Mouse (Mus musculus): ENCODE data around the gene Bub1b. TPM values are rescaled to one million over a fixed set of nuclear protein-coding genes. Genes with fewer than 3 reads are reported as not detected.

Bub1b gene
- total RNA-seq, 2 experiments from 2014 or later: 51.3 to 89.9 TPM

DNA sequence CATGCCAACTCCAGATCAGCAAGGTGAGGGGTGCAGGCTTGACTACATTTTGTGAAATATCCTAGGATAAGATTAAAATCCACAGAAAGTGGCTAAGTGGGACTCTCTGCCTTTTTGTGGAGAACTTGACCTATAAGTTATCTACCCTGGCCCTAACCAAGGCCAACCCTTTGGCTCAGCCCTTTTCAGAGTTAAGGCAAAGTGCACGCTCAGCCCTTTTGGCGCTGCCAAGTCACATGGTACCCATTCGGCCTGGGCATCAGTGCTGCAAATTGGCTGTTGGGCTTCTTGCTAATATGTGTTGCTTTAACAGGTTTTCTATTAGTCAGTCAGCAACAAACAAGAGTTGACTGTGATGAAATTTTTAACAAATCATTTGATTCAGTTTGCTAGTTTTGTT, 89.8 kb downstream of the Bub1b start:
- ATAC-seq (replicated peaks; ENCODE audit: low FRiP score, low TSS enrichment, poor library complexity, severe bottlenecking): no peak

DNA sequence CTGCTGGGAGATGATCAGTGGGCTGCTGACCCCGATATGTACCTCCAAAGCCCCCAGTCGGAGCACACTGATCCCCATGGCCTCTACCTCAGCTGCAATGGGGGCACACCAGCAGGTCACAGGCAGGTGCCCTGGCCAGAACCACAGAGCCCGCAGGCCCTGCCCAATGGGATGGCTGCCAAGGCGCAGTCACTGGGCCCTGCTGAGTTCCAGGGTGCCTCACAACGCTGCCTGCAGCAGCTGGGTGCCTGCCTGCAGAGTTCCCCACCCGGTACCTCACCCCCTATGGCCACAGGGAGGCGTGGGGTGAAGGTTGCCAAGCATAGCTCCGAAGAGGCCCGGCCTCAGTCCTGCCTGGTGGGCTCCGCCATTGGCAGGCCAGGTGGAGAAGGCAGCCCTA, 91.9 kb downstream of the Bub1b start:
- ATAC-seq (replicated peaks; ENCODE audit: low FRiP score, low TSS enrichment, poor library complexity, severe bottlenecking): peak; percentile 38; the same call in 1 of the 2 replicates

Other genes with a start within 250 kb of the Bub1b start
- gene Gpr176, start 224.8 kb upstream of the Bub1b start, total RNA-seq (2014; fragmentation: Nextera tagmentation): not detected in 2 replicates
- gene Gpr176, start 224.8 kb upstream of the Bub1b start, total RNA-seq (2017): not detected in 2 replicates
- 18.1 and 21.0 TPM in 2 replicates for gene Eif2ak4, start 209.6 kb upstream of the Bub1b start, total RNA-seq (2014; fragmentation: Nextera tagmentation)
- 12.6 and 17.9 TPM in 2 replicates for gene Eif2ak4, start 209.6 kb upstream of the Bub1b start, total RNA-seq (2017)
- gene Srp14, start 118.5 kb upstream of the Bub1b start, total RNA-seq (2014; fragmentation: Nextera tagmentation): 137 and 155 TPM in 2 replicates
- 129 and 225 TPM in 2 replicates for gene Srp14, start 118.5 kb upstream of the Bub1b start, total RNA-seq (2017)
- 1.2 TPM in 1 of 2 replicates, not detected in the other for gene Bmf, start 48.5 kb upstream of the Bub1b start, total RNA-seq (2014; fragmentation: Nextera tagmentation)
- 1.3 and 2.1 TPM in 2 replicates for gene Bmf, start 48.5 kb upstream of the Bub1b start, total RNA-seq (2017)
- gene Pak6, start 65.1 kb downstream of the Bub1b start, total RNA-seq (2014; fragmentation: Nextera tagmentation): 0.55 and 0.77 TPM in 2 replicates
- gene Pak6, start 65.1 kb downstream of the Bub1b start, total RNA-seq (2017): 1.0 and 1.4 TPM in 2 replicates
- gene Ankrd63, start 105.8 kb downstream of the Bub1b start, total RNA-seq (2014; fragmentation: Nextera tagmentation): not detected in 2 replicates
- gene Ankrd63, start 105.8 kb downstream of the Bub1b start, total RNA-seq (2017): 0.15 and 0.19 TPM in 2 replicates
- 12.9 and 24.3 TPM in 2 replicates for gene Plcb2, start 130.2 kb downstream of the Bub1b start, total RNA-seq (2014; fragmentation: Nextera tagmentation)
- 6.2 and 16.3 TPM in 2 replicates for gene Plcb2, start 130.2 kb downstream of the Bub1b start, total RNA-seq (2017)
- 14.5 and 20.5 TPM in 2 replicates for gene Inafm2, start 147.5 kb downstream of the Bub1b start, total RNA-seq (2014; fragmentation: Nextera tagmentation)
- 10.1 and 13.9 TPM in 2 replicates for gene Inafm2, start 147.5 kb downstream of the Bub1b start, total RNA-seq (2017)
- gene Ccdc9b, start 164.4 kb downstream of the Bub1b start, total RNA-seq (2014; fragmentation: Nextera tagmentation): 0.27 and 1.5 TPM in 2 replicates
- gene Ccdc9b, start 164.4 kb downstream of the Bub1b start, total RNA-seq (2017): 0.09 and 1.3 TPM in 2 replicates
- gene Phgr1, start 174.6 kb downstream of the Bub1b start, total RNA-seq (2014; fragmentation: Nextera tagmentation): not detected in 2 replicates
- gene Phgr1, start 174.6 kb downstream of the Bub1b start, total RNA-seq (2017): not detected in 2 replicates
- gene Disp2, start 181.5 kb downstream of the Bub1b start, total RNA-seq (2014; fragmentation: Nextera tagmentation): not detected in 2 replicates
- not detected in 2 replicates for gene Disp2, start 181.5 kb downstream of the Bub1b start, total RNA-seq (2017)
- 22.4 and 38.8 TPM in 2 replicates for gene Knstrn, start 215.8 kb downstream of the Bub1b start, total RNA-seq (2014; fragmentation: Nextera tagmentation)
- gene Knstrn, start 215.8 kb downstream of the Bub1b start, total RNA-seq (2017): 59.1 and 104 TPM in 2 replicates

Measured in megakaryocyte-erythroid progenitor cell, adult 5-6 weeks (primary cell).